Mouse (Mus musculus) embryonic facial prominence, embryonic 11.5 days (tissue): ENCODE data around the gene Gm10974. TPM values are rescaled to one million over a fixed set of nuclear protein-coding genes. Genes with fewer than 3 reads are reported as not detected.

Experiments used
- ATAC-seq: fragments of 200-750 bp; cut with Nextera tagmentation; replicated peaks from 2 replicates; pipeline ENCODE4 v1.8.0; 2017; ENCODE audit warnings: low read depth; ENCODE audit not compliant: insufficient number of reproducible peaks, low FRiP score, low TSS enrichment
- DNase-seq: peaks from one replicate; pipeline ENCODE4 v3.0.0-alpha.2; 2015; ENCODE audit warnings: low spot score
- H3K27ac ChIP-seq: fragments of 300-500 bp; sonication (generic); replicated peaks from 2 replicates; pipeline ENCODE4 v1.5.1; 2014; ENCODE audit warnings: mild to moderate bottlenecking, low read depth, low read length, control low read depth
- H3K27me3 ChIP-seq: fragments of 300-500 bp; sonication (generic); 2 replicates; pipeline ENCODE4 v1.6.1; 2014; ENCODE audit warnings: mild to moderate bottlenecking, low read length, moderate library complexity, mixed read lengths; ENCODE audit not compliant: control insufficient read depth, insufficient read depth
- H3K36me3 ChIP-seq: fragments of 300-500 bp; sonication (generic); replicated peaks from 2 replicates; pipeline ENCODE4 v1.6.1; 2014; ENCODE audit warnings: low read depth, mild to moderate bottlenecking, low read length, moderate library complexity, mixed read lengths; ENCODE audit not compliant: control insufficient read depth, insufficient read depth
- H3K4me1 ChIP-seq: fragments of 300-500 bp; sonication (generic); 2 replicates; pipeline ENCODE4 v1.6.1; 2014; ENCODE audit warnings: low read length, mixed read lengths; ENCODE audit not compliant: control insufficient read depth, insufficient read depth
- H3K4me2 ChIP-seq: fragments of 300-500 bp; sonication (generic); 2 replicates; pipeline ENCODE4 v1.6.1; 2014; ENCODE audit warnings: low read depth, mild to moderate bottlenecking, control low read depth, low read length, moderate library complexity
- H3K4me3 ChIP-seq: fragments of 300-500 bp; sonication (generic); 2 replicates; pipeline ENCODE4 v1.5.1; 2014; ENCODE audit warnings: low read depth, low read length, control low read depth
- H3K9ac ChIP-seq: fragments of 300-500 bp; sonication (generic); replicated peaks from 2 replicates; pipeline ENCODE4 v1.6.1; 2014; ENCODE audit warnings: mild to moderate bottlenecking, control low read depth, low read length
- H3K9me3 ChIP-seq: fragments of 300-500 bp; sonication (generic); replicated peaks from 2 replicates; pipeline ENCODE4 v1.6.1; 2016; ENCODE audit warnings: mild to moderate bottlenecking, low read length, inconsistent platforms, mixed read lengths; ENCODE audit not compliant: control insufficient read depth
- WGBS: fragments of 180-500 bp; shearing (Covaris S2); extraction: QIAGEN DNeasy Blood & Tissue Kit; methylation state at CpG from one replicate; pipeline ENCODE4 v1.1.7; 2014; 5-methylcytosine and 5-hydroxymethylcytosine counted together
- polyA plus RNA-seq: library from polyadenylated mRNA; unstranded; fragments of >200 nt; fragmentation: Nextera tagmentation; extraction: Ambion mirVana; gene quantifications from 2 replicates; pipeline ENCODE4 v1.2.1, GENCODE M21; 2014

Gene Gm10974
- polyA plus RNA-seq, 1 experiment from 2014 or later, result not detected

- 91% methylated on average over 8 of the region's 8 CpGs for WGBS
- no peaks in the 10 kb centered on the region for H3K27me3 ChIP-seq
- no peak overlapping the region for H3K4me3 ChIP-seq
- no peaks in the 10 kb centered on the region for H3K36me3 ChIP-seq
- no peak overlapping the region for H3K4me2 ChIP-seq
- H3K4me1 ChIP-seq, result no peaks in the 10 kb centered on the region
- ATAC-seq, result no peak
- DNase-seq, result no peak
- no peak overlapping the region for H3K27ac ChIP-seq
- H3K9ac ChIP-seq, result no peak overlapping the region
- H3K9me3 ChIP-seq, result no peaks in the 10 kb centered on the region
Observed at GRCm38 (mm10) chr7:66384891-66385290, 19.2 kb downstream of the Gm10974 start.

DNA sequence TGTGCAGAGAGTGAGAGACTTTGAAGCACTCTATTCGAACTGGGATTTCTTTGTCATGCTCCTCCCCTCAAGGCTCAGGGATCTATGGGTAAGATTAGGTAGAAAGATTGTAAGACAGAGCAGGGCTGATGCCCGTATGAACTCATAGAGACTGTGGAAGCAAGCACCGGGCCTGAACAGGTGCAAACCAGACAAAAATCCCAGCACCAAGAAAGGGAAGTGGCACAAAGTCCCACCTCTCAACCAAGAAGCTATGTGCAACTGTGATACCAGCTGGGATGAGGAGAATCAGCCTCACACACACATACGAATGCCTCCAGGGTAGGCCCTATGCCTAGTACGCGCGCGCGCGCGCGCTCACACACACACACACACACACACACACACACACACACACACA lies 20.1 kb downstream of the Gm10974 start:
- DNase-seq (no peak), ATAC-seq (no peak)
- H3K4me1 ChIP-seq, result no peaks in the 10 kb centered on the region
- H3K27ac ChIP-seq, result no peak overlapping the region
- H3K4me2 ChIP-seq, result no peak overlapping the region
- no peak overlapping the region for H3K4me3 ChIP-seq
- 96% methylated on average over 12 of the region's 12 CpGs for WGBS
- H3K27me3 ChIP-seq, result no peaks in the 10 kb centered on the region
- no peaks in the 10 kb centered on the region for H3K9me3 ChIP-seq
- no peaks in the 10 kb centered on the region for H3K36me3 ChIP-seq
- H3K9ac ChIP-seq, result no peak overlapping the region

DNA sequence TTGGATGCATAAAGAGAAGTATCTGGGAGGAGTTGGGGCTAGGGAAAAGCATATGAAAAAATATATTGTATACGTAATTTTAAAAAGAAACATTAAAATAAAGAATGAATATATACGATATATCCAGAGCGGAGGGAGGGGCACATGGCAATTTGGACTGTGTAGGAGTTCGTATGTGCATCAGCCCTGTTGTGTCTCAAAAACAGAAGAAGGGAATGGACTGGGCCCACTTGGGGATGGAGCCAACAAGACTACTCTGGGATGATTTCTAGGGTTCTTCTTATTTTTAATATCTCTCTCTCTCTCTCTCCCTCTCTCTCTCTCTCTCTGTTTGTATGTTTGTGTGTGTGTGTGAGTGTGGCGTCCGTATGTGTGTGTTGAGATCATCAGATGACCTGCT lies 20.7 kb downstream of the Gm10974 start:
- H3K4me1 ChIP-seq, result no peaks in the 10 kb centered on the region
- H3K27me3 ChIP-seq, result no peaks in the 10 kb centered on the region
- H3K36me3 ChIP-seq, result no peaks in the 10 kb centered on the region
- no peak overlapping the region for H3K4me2 ChIP-seq
- ATAC-seq (no peak), DNase-seq (no peak)
- H3K9ac ChIP-seq, result no peak overlapping the region
- no peak overlapping the region for H3K4me3 ChIP-seq
- H3K27ac ChIP-seq, result no peak overlapping the region
- no peaks in the 10 kb centered on the region for H3K9me3 ChIP-seq
- 96% methylated on average over 6 of the region's 6 CpGs for WGBS

DNA sequence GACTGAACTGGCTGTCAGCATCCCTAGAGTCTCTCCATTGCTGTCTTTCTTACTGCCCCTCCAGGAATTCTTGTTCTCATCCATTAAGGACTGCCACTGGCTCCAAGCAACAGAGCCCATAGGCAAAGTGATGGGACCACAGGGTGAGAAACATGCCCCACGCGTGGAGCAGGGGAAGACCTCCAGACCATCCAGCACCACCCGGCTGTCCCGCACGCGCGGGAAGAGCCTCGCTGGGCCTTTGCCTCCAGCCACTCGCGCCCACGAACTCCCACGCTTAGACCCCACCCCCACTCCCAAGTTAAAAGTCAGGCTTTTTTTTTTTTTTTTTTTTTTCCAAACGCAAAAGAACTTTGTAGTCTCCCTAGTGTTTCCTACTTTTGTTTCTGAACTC lies 21.7 kb downstream of the Gm10974 start:
- Histone ChIP-seq H3K4me3 (peak overlapping the region; percentile 62), H3K27ac (no peak overlapping the region), H3K27me3 (no peaks in the 10 kb centered on the region), H3K4me1 (no peaks in the 10 kb centered on the region), H3K9ac (peak overlapping the region; percentile 85), H3K36me3 (no peaks in the 10 kb centered on the region), H3K9me3 (no peaks in the 10 kb centered on the region), H3K4me2 (peak overlapping the region; percentile 94)
- whole genome bisulfite sequencing, result 2% methylated on average over 13 of the region's 13 CpGs
- ATAC-seq, result peak; percentile 17; the same call in 1 of the 2 replicates
- peak; percentile 14 for DNase-seq

- Histone ChIP-seq H3K36me3 (no peaks in the 10 kb centered on the region), H3K4me1 (no peaks in the 10 kb centered on the region), H3K27me3 (no peaks in the 10 kb centered on the region), H3K4me3 (peak within 1 kb of the TSS; percentile 62), H3K9me3 (no peaks in the 10 kb centered on the region), H3K4me2 (peak within 1 kb of the TSS; percentile 94), H3K9ac (peak within 1 kb of the TSS; percentile 85), H3K27ac (no peak within 1 kb of the TSS)
- DNase-seq (peak; percentile 75), ATAC-seq (peak; percentile 54)
- 0% methylated on average over 70 of the region's 70 CpGs for WGBS
Observed at GRCm38 (mm10) chr7:66387813-66388521, 22.3 kb downstream of the Gm10974 start, which contains the start of gene Lrrk1. TSS of gene Lrrk1 (minus strand) at chr7:66388350.

- 8% methylated on average over 28 of the region's 28 CpGs for WGBS
- Histone ChIP-seq H3K27me3 (no peaks in the 10 kb centered on the region), H3K36me3 (no peaks in the 10 kb centered on the region), H3K4me3 (peak overlapping the region; percentile 62), H3K9ac (no peak overlapping the region), H3K4me2 (peak overlapping the region; percentile 94), H3K4me1 (no peaks in the 10 kb centered on the region), H3K27ac (no peak overlapping the region), H3K9me3 (no peaks in the 10 kb centered on the region)
- ATAC-seq (peak; percentile 69; the same call in 1 of the 2 replicates), DNase-seq (peak; percentile 87)
Observed at GRCm38 (mm10) chr7:66388621-66389532, 23.2 kb downstream of the Gm10974 start.

- ATAC-seq (no peak), DNase-seq (no peak)
- no peak overlapping the region for H3K9ac ChIP-seq
- no peak overlapping the region for H3K4me2 ChIP-seq
- WGBS, result 57% methylated on average over 3 of the region's 3 CpGs
- H3K36me3 ChIP-seq, result no peaks in the 10 kb centered on the region
- H3K4me1 ChIP-seq, result no peaks in the 10 kb centered on the region
- H3K27me3 ChIP-seq, result no peaks in the 10 kb centered on the region
- no peak overlapping the region for H3K4me3 ChIP-seq
- H3K9me3 ChIP-seq, result no peaks in the 10 kb centered on the region
- no peak overlapping the region for H3K27ac ChIP-seq
Observed at GRCm38 (mm10) chr7:66397288-66397687, 31.6 kb downstream of the Gm10974 start.

DNA sequence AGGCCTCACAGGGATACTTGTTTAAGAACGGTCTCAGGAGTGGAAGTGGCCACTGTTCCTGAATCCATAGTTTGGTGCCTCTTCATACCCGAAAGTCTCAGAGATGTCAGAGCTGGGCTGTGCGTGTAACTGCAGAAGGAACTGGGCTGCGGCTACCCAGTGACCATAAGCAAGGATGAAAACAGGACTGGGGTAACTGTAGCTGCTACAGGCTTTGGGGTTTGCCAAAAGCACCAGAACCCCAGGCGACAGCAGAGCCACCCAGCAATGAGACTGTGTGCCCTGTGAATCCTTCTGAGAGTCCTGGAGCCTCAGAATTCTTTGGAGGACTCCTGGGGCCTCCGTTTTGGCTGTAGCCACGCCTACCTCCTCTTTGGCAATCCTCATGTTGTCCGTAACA lies 35.9 kb downstream of the Gm10974 start:
- DNase-seq (no peak), ATAC-seq (no peak)
- Histone ChIP-seq H3K9ac (no peak overlapping the region), H3K4me1 (no peaks in the 10 kb centered on the region; the same call in 1 of the 2 replicates), H3K4me3 (no peak overlapping the region), H3K9me3 (no peaks in the 10 kb centered on the region), H3K4me2 (no peak overlapping the region), H3K27me3 (no peaks in the 10 kb centered on the region), H3K27ac (no peak overlapping the region), H3K36me3 (no peaks in the 10 kb centered on the region)
- 64% methylated on average over 8 of the region's 8 CpGs for WGBS
